Mouse (Mus musculus) heart, adult 18-20 months (tissue): ENCODE measurements around the gene Dnajc12. TPM values are rescaled to one million over a fixed set of nuclear protein-coding genes. Genes with fewer than 3 reads are reported as not detected.
"Not testable (repeated sequence)": the region's sequence is repeated elsewhere in the genome, so short reads cannot be mapped to it uniquely, and the experiment has no call there.

Source experiments
- DNase-seq, 2 experiments: peaks; one replicate each; pipeline ENCODE4 v3.0.0; 2021 to 2022; ENCODE audit warnings: mixed read lengths in 1 of 2
- total RNA-seq, 2 experiments: library from RNA; stranded (reverse); gene quantifications; 2 replicates each; pipeline ENCODE4 v1.2.3; 2021

Gene Dnajc12
- total RNA-seq, 2 experiments from 2014 or later: 14.2 to 15.5 TPM

GRCm38 (mm10) chr10:63386444-63386843 lies 4.2 kb downstream of the Dnajc12 start:
- DNase-seq: peak; percentile 88

- DNase-seq: no peak
Observed at GRCm38 (mm10) chr10:63386991-63387390, 4.7 kb downstream of the Dnajc12 start.

- no peak for DNase-seq
Observed at GRCm38 (mm10) chr10:63388948-63389347, 6.7 kb downstream of the Dnajc12 start.

GRCm38 (mm10) chr10:63396963-63397362 lies 14.7 kb downstream of the Dnajc12 start:
- DNase-seq: no peak

GRCm38 (mm10) chr10:63402731-63403504 lies 20.7 kb downstream of the Dnajc12 start:
- DNase-seq: no peak

DNA sequence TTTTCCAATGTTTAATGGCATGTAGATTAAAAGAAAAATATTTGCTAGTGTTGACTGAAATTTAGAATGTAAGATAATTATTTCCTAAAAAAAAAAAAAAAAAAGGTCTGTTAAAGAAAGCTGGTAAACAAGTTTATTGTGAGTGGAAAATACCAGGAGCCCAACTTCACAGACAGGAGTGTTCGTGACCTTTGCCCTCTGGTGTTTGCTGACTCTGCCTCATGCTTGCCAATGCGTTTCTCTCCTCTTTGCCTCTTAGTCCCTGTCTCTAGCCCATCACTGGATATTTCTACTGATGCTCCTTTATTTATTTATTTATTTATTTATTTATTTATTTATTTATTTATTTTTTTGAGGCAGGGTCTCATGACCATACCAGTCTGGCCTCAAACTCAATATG lies 21.4 kb downstream of the Dnajc12 start:
- DNase-seq: no peak

DNA sequence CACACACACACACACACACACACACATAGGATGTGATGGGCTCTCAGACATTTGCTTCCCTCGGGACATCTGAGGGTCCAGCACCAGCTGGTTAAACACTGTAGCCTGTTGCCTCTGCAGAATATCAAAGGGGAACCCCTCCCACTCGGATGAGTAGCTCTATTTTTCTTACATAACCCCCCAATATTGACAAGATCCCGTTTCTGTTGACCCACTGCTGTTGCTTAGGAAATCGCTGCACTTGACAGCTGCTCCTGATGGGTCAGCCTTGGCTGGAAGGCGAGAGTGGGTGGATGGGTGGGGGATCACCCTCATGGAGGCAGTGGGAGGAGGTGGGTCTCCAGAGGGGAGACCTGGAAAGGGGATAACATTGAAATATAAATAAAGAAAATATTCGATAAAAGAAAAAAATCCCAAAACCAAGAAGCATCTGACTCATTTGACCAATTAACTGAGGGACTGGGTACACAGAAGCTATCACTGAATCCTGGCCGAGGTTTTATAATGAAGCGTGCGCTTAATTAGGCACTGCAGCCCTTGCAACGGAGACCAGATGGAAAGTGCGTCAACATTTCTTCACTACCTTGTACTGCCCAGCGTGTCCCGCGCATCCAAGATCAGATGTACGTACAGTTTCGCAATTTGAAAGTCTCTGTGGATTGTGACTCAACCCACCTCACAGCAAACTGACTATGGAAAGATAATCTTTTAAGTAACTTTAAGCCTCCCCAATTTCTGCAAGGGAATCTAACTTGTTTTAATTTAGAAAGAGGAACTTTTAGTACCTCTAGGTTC lies 28.1 kb downstream of the Dnajc12 start:
- no peak for DNase-seq

DNA sequence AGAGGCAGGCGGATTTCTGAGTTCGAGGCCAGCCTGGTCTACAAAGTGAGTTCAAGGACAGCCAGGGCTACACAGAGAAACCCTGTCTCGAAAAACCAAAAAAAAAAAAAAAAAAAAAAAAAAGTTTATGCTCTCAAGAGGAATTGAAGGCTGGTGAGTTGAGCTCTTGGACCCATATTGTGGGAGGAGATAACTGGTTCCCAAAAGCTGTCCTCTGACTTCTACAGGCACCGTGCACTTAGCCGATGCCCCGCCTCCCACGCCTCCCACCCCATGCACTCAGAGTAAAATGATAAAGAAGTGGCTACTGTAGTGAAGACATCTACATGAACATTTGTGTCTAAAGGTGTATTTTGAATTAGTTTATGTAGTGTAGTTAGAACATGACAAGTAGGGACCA lies 29.4 kb downstream of the Dnajc12 start:
- not testable (repeated sequence) for DNase-seq

DNA sequence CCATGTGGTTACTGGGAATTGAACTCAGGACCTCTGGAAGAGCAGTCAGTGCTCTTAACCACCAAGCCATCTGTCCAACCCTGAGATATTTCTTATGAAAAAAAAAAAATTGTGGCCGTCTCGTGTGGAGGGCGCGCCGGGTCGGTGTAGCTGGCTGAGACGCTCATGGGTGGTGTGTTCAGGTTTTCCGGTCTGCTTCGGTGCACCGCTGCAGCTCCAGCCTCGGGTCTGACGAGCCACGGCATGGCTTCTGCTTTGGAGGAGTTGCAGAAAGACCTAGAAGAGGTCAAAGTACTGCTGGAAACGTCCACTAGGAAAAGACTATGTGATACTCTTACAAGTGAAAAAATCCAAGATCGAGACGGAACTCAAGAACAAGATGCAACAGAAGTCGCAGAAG lies 30.5 kb downstream of the Dnajc12 start:
- DNase-seq: no peak

GRCm38 (mm10) chr10:63415287-63415686 lies 33.0 kb downstream of the Dnajc12 start:
- DNase-seq: no peak

DNA sequence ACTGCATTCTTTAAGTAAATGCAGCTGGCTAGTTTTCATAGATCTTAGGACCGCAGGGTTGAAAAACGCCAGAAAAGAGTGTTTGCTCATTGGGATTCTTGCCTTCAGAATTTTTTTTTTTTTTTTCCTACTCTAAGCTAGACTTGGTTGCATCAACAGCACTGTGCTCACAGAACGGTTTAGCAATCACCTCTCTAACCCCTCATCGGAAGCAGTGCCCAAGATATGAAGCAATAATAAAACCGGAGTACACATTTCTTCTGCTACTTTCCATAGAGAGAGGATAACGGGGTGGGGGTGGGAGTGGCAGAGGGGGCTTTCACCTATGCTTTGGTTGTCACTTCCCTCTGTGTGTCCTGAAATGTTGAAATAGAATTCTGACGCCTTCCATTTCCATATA lies 33.6 kb downstream of the Dnajc12 start:
- no peak for DNase-seq

GRCm38 (mm10) chr10:63417061-63417460 lies 34.8 kb downstream of the Dnajc12 start:
- no peak for DNase-seq

DNA sequence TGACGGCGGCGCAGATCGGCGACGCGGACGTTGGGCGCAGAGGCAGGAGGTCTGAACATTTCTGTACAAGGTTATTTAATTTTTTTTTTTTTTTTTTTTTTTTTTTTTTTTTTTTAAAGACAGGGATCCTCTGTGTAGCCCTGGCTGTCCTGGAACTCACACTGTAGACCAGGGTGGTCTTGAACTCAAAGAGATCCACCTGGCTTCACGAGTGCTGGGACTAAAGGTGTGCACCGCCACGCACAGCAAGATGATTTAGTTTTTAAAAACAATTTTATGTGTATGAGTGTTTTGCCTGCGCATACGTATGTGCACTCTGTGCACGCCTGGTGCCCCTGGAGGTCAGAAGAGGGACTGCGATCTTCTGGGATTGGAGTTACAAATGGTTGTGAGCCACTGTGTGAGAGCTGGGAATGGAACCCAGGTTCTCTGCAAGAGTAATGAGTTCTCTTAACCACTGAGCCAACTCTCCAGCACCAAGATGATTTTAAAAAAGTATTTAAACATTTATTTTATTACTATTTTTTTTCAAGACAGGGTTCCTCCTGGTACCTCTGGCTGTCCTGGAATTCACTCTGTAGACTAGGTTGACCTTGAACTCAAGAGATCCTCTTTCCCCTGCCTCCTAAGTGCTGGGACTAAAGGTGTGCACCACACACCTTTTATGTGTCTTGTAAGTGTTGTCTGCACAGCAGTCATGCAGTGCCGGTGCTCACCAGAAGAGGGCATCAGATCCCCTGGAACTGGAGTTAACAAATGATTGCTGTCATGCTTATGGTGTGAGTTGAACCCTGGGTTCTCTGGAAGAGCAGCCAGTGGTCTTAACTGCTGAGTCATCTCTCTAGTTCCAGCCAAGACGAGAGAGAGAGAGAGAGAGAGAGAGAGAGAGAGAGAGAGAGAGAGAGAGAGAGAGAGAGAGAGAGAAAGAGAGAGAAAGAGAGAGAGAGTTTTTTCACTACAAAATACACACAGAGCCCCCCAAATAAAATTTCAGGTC lies 39.8 kb downstream of the Dnajc12 start, which contains the start of gene Gm7075:
Gene Gm7075 (minus strand): TSS at position 51 of the 997 bp plus-strand sequence.
- peak; percentile 11 to 63 for DNase-seq

DNA sequence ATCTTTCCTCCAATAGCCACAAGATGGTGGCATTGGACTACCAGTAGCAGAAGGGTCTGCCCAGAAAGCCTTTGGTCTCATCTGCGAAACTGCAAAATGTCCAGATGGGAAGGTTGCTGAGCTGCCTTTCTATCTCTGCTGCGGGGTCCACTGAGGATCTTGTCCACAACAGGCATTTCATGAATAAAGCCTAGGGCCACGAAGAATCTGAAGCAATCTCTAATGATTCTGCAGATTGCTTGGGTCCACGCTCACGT lies 40.4 kb downstream of the Dnajc12 start:
- no peak for DNase-seq

- no peak for DNase-seq
Observed at GRCm38 (mm10) chr10:63423591-63424474, 41.6 kb downstream of the Dnajc12 start.

GRCm38 (mm10) chr10:63424475-63424814 lies 42.2 kb downstream of the Dnajc12 start:
- DNase-seq: peak; percentile 53 to 58

DNA sequence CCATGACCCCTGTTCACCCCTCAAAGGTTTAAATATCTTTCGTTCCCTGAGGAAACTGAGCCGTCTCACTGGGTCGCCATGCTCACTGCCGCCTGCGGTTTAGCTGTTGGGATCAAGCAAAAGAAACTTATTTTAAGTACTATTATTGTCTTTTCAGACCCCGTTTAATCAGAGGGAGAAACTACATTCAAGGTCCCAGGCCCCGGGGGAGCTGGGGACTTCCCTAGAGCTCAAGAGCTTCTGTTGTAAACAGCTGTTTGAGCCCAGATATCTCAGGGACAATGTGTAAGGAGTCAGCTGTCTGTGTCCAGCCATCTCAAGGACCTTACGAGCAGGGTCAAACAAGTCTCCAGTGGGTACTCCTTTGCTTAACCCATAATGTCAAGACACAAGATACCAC lies 44.9 kb downstream of the Dnajc12 start:
- DNase-seq: peak in 1 of 2 experiments; percentile 8

GRCm38 (mm10) chr10:63428243-63429022 lies 46.2 kb downstream of the Dnajc12 start:
- DNase-seq: peak; percentile 46 to 55

GRCm38 (mm10) chr10:63429023-63429340 lies 46.7 kb downstream of the Dnajc12 start:
- DNase-seq: no peak

DNA sequence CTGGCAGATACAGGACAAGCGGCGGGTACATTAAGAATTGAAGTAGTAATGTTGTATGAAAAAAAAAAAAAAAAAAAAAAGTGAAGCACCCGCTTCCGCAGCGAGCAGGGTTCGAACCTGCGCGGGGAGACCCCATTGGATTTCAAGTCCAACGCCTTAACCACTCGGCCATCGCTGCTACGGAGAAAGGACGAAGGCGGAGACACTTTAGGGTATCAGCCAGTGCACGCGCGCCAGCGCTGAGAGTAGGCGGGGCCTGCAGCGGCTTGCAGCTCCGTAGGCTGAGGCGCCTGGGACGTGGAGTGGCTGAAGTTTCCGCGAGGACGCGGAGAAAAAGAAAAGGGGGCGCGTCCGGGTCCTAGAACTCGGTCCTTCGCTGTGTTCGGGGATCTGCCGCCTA lies 47.1 kb downstream of the Dnajc12 start:
- peak; percentile 97 to 100 for DNase-seq
